Mouse (Mus musculus) ovary, adult 18-20 months (tissue): ENCODE measurements around the gene Pbx1.

ENCODE experiments used
- DNase-seq: peaks from one replicate; pipeline ENCODE4 v3.0.0; 2022; ENCODE audit warnings: low spot score, mixed read lengths

The Pbx1 gene

GRCm38 (mm10) chr1:168078746-168079393 lies 353.2 kb downstream of the Pbx1 start:
- no peak for DNase-seq

GRCm38 (mm10) chr1:168071974-168072373 lies 360.1 kb downstream of the Pbx1 start:
- no peak for DNase-seq

- DNase-seq = no peak
Measured at GRCm38 (mm10) chr1:168070273-168070910, 361.7 kb downstream of the Pbx1 start.

GRCm38 (mm10) chr1:168069740-168070139 lies 362.3 kb downstream of the Pbx1 start:
- DNase-seq = peak; percentile 13
